15 mouse cellular contexts compared by ENCODE assay signal in the genomic region with DNA sequence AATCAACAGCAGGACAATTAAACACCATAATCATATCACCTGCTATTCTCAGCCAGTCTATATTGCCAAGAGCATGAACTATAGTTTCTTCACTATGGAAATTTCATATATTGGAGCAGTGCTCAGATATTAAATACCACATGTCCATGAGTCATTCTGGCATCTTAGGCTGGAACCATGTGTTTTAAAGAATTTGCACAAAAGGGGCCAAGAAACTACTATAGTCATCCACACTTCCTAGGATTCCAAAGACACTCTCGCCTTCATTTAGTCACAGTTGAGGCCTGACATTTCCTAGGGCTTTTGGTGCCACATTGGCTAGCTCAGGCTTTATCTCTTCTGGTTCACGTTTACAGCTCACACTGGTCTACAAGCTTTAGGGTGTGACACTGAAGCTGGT.
"Had no signal": no experiment of that assay in that cellular context is flagged by ENCODE, and none has a peak within 500 bp of the region (broad histone marks: within the 10 kb centered on the region; RNA-seq: fewer than 3 reads in every experiment).

No protein-coding gene starts in this region.

- H3K36me3 ChIP-seq: midbrain, embryonic 13.5 days; midbrain, embryonic 15.5 days; neural tube, embryonic 12.5 days; stomach, embryonic 15.5 days had no signal

- H3K4me2 ChIP-seq: lung, embryonic 14.5 days; midbrain, embryonic 11.5 days; midbrain, embryonic 13.5 days; midbrain, embryonic 15.5 days; neural tube, embryonic 12.5 days; stomach, embryonic 15.5 days had no signal

- H3K9ac ChIP-seq: lung, embryonic 14.5 days; midbrain, embryonic 13.5 days; midbrain, embryonic 15.5 days; neural tube, embryonic 12.5 days; stomach, embryonic 15.5 days had no signal

- H3K9me3 ChIP-seq: midbrain, embryonic 13.5 days; midbrain, embryonic 15.5 days; neural tube, embryonic 12.5 days; stomach, embryonic 15.5 days had no signal

- H3K4me1 ChIP-seq: megakaryocyte, embryonic 14.5 days; midbrain, embryonic 13.5 days; midbrain, embryonic 15.5 days; neural tube, embryonic 12.5 days; stomach, embryonic 15.5 days had no signal

- H3K27ac ChIP-seq: macrophage; midbrain, embryonic 13.5 days; midbrain, embryonic 15.5 days; neural tube, embryonic 12.5 days; stomach, embryonic 15.5 days; stomach, postnatal 0 days had no signal

- DNase-seq: lung, embryonic 14.5 days; lung, postnatal 10 days; lung, postnatal 36 days; right cerebral cortex, postnatal 14 days; thymus, adult 2 months; thymus, postnatal 25 days; thymus, postnatal 4 days had no signal

- ATAC-seq: midbrain, embryonic 13.5 days; midbrain, embryonic 15.5 days had no signal

- H3K27me3 ChIP-seq: megakaryocyte, embryonic 14.5 days; midbrain, embryonic 13.5 days; midbrain, embryonic 15.5 days; neural tube, embryonic 12.5 days; stomach, embryonic 15.5 days had no signal

- H3K4me3 ChIP-seq: megakaryocyte, embryonic 14.5 days; midbrain, embryonic 13.5 days; midbrain, embryonic 15.5 days; neural tube, embryonic 12.5 days; stomach, embryonic 15.5 days had no signal
